Mouse (Mus musculus) small intestine, adult 2 months (tissue): Measurements from ENCODE around the gene Smndc1. TPM values are rescaled to one million over a fixed set of nuclear protein-coding genes. Genes with fewer than 3 reads are reported as not detected.

Experiments used
- H3K27ac ChIP-seq: fragments of 200-500 bp; 2 replicates; pipeline ENCODE4 v1.5.1; 2012; ENCODE audit warnings: low read depth, low read length, control low read depth, inconsistent platforms; ENCODE audit not compliant: insufficient read depth
- H3K27me3 ChIP-seq: fragments of 200-500 bp; 2 replicates; pipeline ENCODE4 v1.6.1; 2012; ENCODE audit warnings: mild to moderate bottlenecking, moderate library complexity, low read length, inconsistent platforms; ENCODE audit not compliant: control insufficient read depth, insufficient read depth
- H3K36me3 ChIP-seq: fragments of 200-500 bp; 2 replicates; pipeline ENCODE4 v1.6.1; 2012; ENCODE audit warnings: mild to moderate bottlenecking, low read length, control low read depth, inconsistent platforms; ENCODE audit not compliant: control insufficient read depth, insufficient read depth
- H3K4me1 ChIP-seq: fragments of 200-500 bp; 2 replicates; pipeline ENCODE4 v1.6.1; 2012; ENCODE audit warnings: low read length, inconsistent platforms, mixed read lengths; ENCODE audit not compliant: control insufficient read depth, insufficient read depth, insufficient read length
- H3K4me3 ChIP-seq: fragments of 200-500 bp; 2 replicates; pipeline ENCODE4 v1.5.1; 2012; ENCODE audit warnings: low read depth, mild to moderate bottlenecking, control low read depth, inconsistent platforms, low read length, moderate library complexity
- CTCF ChIP-seq: fragments of 200-500 bp; IDR thresholded peaks from 2 replicates; pipeline ENCODE4 v1.5.1; 2012; ENCODE audit warnings: low read depth, mild to moderate bottlenecking, control low read depth, inconsistent platforms, low read length, moderate library complexity, mixed read lengths; ENCODE audit not compliant: insufficient replicate concordance, insufficient read length; ENCODE audit errors: extremely low read depth
- POLR2A ChIP-seq: fragments of 200-500 bp; IDR thresholded peaks from 2 replicates; pipeline ENCODE4 v1.6.1; 2012; ENCODE audit warnings: low read depth, mild to moderate bottlenecking, control low read depth, inconsistent platforms, low read length, moderate library complexity
- WGBS: fragments of 180-500 bp; shearing (Covaris S2); methylation state at CpG from one replicate; pipeline ENCODE4 v1.1.7; 2018; 5-methylcytosine and 5-hydroxymethylcytosine counted together
- polyA plus RNA-seq: library from polyadenylated mRNA; depleted of rRNA; stranded (reverse); fragments of >200 nt; gene quantifications from 2 replicates; pipeline ENCODE4 v1.2.3, GENCODE M21; 2012

Smndc1 gene
- polyA plus RNA-seq, 1 experiment, result 1.6 TPM

GRCm38 (mm10) chr19:53359160-53360033, 31.0 kb downstream of the Smndc1 start:
- no peaks in the 10 kb centered on the region for H3K27me3 ChIP-seq
- H3K4me1 ChIP-seq, result peaks cover 2% of the 10 kb centered on the region; the same call in 1 of the 2 replicates
- TF ChIP-seq CTCF (no peak), POLR2A (no peak)
- no peak overlapping the region for H3K27ac ChIP-seq
- no peaks in the 10 kb centered on the region; the same call in 1 of the 2 replicates for H3K36me3 ChIP-seq
- 63% methylated on average over 22 of the region's 22 CpGs for WGBS
- H3K4me3 ChIP-seq, result peak overlapping the region; percentile 39

GRCm38 (mm10) chr19:53355065-53355464, 35.3 kb downstream of the Smndc1 start:
- Histone ChIP-seq H3K36me3 (peaks cover 6% of the 10 kb centered on the region), H3K27ac (no peak overlapping the region), H3K4me1 (peaks cover 2% of the 10 kb centered on the region; the same call in 1 of the 2 replicates), H3K4me3 (no peak overlapping the region), H3K27me3 (no peaks in the 10 kb centered on the region)
- TF ChIP-seq CTCF (no peak), POLR2A (no peak)
- 90% methylated on average over 16 of the region's 16 CpGs for WGBS

GRCm38 (mm10) chr19:53354271-53355000, 35.9 kb downstream of the Smndc1 start:
- H3K4me1 ChIP-seq, result no peaks in the 10 kb centered on the region; the same call in 1 of the 2 replicates
- TF ChIP-seq POLR2A (no peak), CTCF (no peak)
- no peak overlapping the region for H3K27ac ChIP-seq
- no peaks in the 10 kb centered on the region for H3K27me3 ChIP-seq
- H3K36me3 ChIP-seq, result peaks cover 6% of the 10 kb centered on the region
- H3K4me3 ChIP-seq, result no peak overlapping the region
- WGBS, result 90% methylated on average over 7 of the region's 7 CpGs

- 94% methylated on average over 7 of the region's 7 CpGs for WGBS
- Histone ChIP-seq H3K4me3 (no peak overlapping the region), H3K27me3 (no peaks in the 10 kb centered on the region), H3K36me3 (peaks cover 6% of the 10 kb centered on the region), H3K4me1 (no peaks in the 10 kb centered on the region; the same call in 1 of the 2 replicates), H3K27ac (no peak overlapping the region)
- TF ChIP-seq POLR2A, result no peak
- no peak for TF ChIP-seq CTCF
Measured at GRCm38 (mm10) chr19:53353864-53354263, 36.5 kb downstream of the Smndc1 start.

- H3K4me1 ChIP-seq, result no peaks in the 10 kb centered on the region
- TF ChIP-seq CTCF (no peak), POLR2A (no peak)
- WGBS, result 87% methylated on average over 14 of the region's 14 CpGs
- H3K27me3 ChIP-seq, result no peaks in the 10 kb centered on the region
- H3K27ac ChIP-seq, result no peak overlapping the region
- H3K4me3 ChIP-seq, result no peak overlapping the region
- H3K36me3 ChIP-seq, result peaks cover 7% of the 10 kb centered on the region
Measured at GRCm38 (mm10) chr19:53345766-53346165, 44.6 kb downstream of the Smndc1 start.

GRCm38 (mm10) chr19:53344062-53344461, 46.3 kb downstream of the Smndc1 start:
- 87% methylated on average over 16 of the region's 16 CpGs for WGBS
- Histone ChIP-seq H3K27ac (no peak overlapping the region), H3K4me1 (no peaks in the 10 kb centered on the region), H3K4me3 (no peak overlapping the region), H3K36me3 (peaks cover 6% of the 10 kb centered on the region), H3K27me3 (no peaks in the 10 kb centered on the region)
- TF ChIP-seq CTCF (no peak), POLR2A (no peak)
